Mouse (Mus musculus) heart, postnatal 25 days (tissue): ENCODE measurements around the gene Mogat1. TPM values are rescaled to one million over a fixed set of nuclear protein-coding genes. Genes with fewer than 3 reads are reported as not detected.
"Not testable (repeated sequence)": the region's sequence is repeated elsewhere in the genome, so short reads cannot be mapped to it uniquely, and the experiment has no call there.

ENCODE experiments used
- DNase-seq: peaks from one replicate; pipeline ENCODE4 v3.0.0; 2022; ENCODE audit warnings: low spot score
- intact Hi-C: fragments of 180-260 bp; cut with DNase I; formaldehyde crosslinking; loops from one replicate; pipeline ENCODE4 v1.15.1; 2025
- total RNA-seq, 2 experiments: library from RNA; stranded (reverse); gene quantifications; 2 replicates each; pipeline ENCODE4 v1.2.3; 2021

Mogat1 gene
- total RNA-seq, 2 experiments from 2014 or later = not detected

DNA sequence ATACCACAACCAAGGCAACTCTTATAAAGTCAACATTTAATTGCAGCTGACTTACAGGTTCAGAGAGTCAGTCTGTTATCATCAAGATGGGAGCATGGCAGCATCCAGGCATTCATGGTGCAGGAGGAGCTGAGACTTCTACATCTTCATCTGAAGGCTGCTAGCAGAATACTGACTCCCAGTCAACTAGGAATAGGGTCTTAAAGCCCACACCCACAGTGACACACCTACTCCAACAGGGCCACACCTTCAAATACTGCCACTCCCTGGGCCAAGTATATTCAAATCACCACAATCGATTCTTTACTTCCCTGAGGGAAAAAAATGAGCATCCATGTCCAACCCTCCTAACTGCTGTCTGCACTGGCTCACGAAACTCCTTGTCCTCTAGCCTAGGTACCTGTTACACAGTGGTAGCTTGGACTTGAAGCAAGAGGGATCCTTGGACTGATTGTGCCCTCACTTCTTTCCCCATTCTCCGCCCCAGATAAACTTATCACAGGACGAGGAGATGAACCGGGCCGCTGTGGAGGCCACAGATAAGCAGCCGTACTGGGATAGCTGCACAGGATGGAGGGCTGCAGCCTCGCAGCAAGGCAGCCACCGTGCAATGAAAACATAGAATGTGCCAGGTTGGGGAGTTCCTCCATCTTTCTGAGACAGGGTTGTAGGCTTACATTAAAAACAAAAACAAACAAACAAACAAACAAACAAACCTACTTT lies 23.8 kb downstream of the Mogat1 start:
- intact Hi-C loops = loop anchor here (5.0 kb wide), 2 partner anchors 138 to 153 kb away; no protein-coding TSS in a partner anchor
- no peak for DNase-seq

DNA sequence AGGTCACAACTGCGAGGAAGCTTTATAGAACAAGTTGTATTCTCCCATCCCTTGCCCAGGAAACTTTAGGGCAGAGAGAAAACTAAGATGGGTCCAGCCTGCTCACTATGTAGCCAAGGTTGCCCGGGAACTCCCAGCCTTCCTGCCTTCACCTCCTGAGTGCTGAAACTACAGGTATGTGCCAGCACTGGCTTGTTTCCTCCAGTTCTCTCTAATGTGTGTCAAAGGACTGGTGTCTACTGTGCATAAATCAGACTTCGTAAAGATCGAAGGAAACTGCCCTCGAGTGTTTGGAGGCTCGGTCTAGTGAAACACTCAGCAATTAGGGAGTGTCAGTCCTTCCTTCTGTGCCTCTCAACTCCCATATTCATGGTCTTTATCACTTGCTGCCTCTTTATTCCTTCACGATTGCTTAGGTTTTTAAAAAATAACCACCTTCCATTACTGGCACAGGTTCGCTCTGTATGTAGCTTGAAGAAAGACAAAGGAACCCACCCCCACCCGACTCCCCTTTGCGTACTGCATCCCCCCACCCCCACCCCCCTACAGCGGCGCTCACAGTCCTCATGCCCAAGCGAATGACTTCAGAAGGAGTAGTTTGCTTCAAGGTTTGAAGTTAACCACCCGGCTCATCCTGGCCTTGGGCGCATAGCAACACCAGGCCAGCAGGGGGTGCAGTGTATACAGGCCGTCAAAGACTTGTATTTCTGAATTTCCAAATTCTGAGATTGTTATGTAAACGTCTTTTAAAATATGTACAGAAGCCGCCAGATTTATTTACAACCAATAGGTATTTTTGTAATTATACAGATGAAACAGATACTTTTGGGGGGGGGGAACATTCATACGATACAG lies 25.7 kb downstream of the Mogat1 start:
- intact Hi-C loops = loop anchor here (5.0 kb wide), 2 partner anchors 136 to 151 kb away; no protein-coding TSS in a partner anchor
- DNase-seq = peak; percentile 12

DNA sequence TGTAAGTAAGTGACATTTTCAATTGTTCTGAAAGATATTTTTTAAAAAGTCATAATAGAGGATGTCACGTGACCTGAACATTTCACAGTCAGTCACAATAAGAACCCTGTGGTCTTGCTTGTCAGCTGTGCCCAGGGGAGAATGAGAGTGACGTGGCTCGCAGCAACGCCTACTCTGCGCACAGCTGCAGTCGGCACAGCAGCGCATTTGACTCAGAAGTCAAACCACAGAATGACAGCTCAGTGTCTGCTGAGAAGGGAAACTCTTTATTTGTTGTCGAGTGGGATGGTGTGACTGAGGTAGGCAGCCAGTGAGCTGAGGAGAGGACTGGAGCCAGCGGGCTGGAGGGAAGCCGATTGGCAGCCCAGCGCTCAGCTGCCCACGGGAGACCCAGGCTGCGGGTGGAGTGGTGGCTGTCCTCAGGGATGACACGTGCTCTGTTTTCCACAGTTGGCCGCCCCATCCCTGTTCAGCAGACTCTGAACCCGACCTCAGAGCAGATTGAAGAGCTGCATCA lies 26.8 kb downstream of the Mogat1 start:
- peak; percentile 35 for DNase-seq
- intact Hi-C loops = loop anchor here (5.0 kb wide), 2 partner anchors 135 to 150 kb away; no protein-coding TSS in a partner anchor

DNA sequence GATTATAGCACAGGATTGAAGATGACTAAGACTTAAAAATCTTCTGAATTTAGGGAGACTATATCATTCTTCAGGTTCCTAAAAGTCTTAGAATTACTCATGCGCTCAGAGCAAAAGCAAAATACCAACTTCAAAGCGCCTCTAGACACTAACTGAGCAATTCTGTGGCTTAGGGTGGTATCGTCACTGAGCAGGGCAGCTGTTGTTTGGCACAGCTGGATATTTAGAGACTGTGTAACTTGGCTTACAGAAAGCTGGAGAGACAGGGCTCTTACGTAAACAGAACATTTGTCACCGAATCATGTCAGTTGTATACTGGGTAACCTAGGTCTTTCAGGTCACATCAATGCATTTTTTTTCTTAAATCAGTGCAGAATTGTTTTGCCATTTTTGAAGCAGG lies 27.6 kb downstream of the Mogat1 start:
- DNase-seq = no peak
- intact Hi-C loops = loop anchor here (5.0 kb wide), 2 partner anchors 134 to 149 kb away; no protein-coding TSS in a partner anchor

DNA sequence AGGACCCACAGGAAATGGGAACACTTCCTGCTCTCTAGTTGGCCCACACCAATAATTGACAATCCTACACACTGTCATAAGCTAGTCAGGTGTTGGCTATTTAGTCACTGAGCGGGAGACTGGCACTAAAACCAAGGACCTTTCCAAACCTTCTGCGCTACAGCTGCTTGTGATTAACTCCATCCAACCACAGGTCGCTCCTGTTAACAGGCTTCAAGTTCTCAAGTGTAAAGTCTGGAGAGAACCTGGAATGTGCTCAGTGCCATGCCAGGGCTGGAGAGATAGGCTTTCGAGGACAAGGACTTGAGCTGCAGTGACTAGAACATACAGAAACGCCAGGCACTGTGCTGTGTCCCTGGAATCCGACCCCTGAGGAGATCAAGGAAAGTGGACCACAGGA lies 28.4 kb downstream of the Mogat1 start:
- DNase-seq = no peak
- intact Hi-C loops = loop anchor here (5.0 kb wide), 2 partner anchors 133 to 148 kb away; no protein-coding TSS in a partner anchor

DNA sequence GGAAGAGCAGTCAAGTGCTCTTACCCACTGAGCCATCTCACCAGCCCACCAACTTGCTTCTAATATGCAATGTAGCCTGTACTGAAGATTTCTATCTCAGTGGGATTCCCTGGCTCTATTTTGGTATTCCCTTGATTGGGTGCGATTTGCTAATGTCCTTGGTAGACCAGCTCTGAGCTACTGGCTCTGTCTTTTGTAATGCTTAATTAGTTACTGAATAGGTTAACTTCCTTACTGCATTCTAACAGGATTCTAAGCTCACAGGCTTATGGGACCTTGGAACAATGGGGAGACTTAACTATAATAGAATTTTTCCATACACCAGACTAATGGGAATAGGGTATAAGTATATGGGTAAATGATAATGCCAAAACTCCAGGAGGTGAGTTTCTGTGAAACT lies 32.8 kb downstream of the Mogat1 start:
- DNase-seq, intact Hi-C loops: not testable (repeated sequence)

DNA sequence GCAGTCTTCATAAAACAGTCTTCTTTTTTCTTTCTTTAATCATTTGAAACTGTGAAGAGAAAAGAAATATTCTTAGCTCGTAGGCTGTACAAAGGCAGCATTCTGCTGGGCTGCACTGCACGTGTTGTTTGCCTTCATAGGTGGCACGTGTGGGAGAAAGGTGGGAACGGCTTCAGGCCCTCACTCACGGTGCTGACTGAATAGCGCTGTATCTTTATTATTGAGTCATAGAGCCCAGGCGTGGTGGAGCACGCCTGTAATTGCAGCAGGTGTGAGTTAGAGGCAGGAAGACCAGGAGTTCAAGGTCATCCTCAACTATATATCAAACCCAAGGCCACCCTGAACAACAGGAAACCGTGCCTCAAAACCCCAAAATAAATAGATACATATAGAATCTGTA lies 35.5 kb downstream of the Mogat1 start:
- intact Hi-C loops = no loop called here

DNA sequence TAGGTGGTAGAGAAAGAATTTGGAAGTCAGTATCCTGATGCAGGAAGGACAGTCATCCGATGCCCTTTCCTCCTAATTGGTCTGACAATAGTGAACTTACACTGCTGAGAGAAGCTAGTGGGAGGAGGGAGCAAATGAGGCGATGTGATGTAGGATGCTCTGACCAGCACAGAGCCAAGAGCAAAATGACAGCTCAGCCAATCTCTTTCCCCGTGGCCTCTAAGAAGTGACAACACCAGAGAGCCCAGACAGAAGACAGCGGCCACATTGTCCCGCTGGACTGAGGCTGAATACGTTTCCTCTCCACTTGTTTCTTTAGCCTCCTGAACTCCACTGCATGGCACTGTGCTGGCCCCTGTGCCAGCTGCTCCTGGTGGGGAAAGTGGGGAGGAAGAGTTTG lies 38.2 kb downstream of the Mogat1 start:
- DNase-seq = no peak
- intact Hi-C loops = no loop called here

More for the DNA sequence above, 35.5 kb downstream of the Mogat1 start:
- DNase-seq = no peak

DNA sequence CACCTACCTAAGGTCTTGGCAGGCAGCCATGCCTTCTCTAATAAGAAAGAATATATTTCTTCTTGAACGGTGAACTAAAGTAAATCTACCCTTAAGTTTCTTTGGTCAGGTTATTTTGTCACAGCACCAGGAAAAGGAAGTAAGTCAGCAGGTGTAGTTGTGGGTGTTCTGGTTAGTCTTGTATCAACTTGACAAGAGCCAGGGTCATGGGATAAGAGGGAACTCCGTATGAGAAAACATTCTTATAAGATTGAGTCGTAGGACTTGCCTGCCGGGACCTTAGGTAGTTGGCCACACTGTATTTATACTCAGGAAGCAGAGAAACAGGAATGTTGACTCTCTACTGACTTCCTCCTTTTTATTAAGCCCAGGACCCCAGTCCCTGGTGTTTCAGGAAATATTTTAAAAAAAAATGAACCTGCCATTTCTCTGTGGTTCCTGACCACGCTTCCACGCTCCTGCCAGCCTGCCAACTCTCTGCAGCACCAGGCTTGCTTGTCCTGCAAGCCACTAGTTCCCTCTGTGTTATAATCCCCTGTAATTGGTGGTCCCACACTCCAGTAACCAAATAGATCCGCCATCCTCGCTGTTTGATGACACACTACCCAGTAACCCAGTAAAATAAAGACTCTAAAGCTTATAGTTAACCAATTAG lies 43.3 kb downstream of the Mogat1 start:
- intact Hi-C loops = no loop called here
- no peak for DNase-seq

DNA sequence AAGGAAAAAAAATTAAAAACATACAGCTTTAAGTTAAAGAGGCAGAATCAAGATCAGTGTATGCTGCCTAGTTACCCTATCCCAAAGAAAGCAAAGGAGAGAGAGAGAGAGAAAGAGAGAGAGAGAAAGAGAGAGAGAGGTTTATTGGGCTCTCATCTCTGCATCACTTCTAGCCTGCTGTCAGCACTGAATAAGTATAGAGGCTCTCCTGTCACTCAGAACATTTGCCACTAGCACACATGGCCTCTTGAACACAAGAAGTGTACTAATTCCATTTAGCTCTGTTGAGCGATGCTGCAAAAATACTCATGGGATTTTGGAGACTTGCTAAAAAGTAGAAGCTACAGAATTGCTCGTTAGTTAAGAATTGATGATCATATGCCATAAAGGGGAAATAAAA lies 56.2 kb downstream of the Mogat1 start:
- intact Hi-C loops = no loop called here
- DNase-seq = no peak

DNA sequence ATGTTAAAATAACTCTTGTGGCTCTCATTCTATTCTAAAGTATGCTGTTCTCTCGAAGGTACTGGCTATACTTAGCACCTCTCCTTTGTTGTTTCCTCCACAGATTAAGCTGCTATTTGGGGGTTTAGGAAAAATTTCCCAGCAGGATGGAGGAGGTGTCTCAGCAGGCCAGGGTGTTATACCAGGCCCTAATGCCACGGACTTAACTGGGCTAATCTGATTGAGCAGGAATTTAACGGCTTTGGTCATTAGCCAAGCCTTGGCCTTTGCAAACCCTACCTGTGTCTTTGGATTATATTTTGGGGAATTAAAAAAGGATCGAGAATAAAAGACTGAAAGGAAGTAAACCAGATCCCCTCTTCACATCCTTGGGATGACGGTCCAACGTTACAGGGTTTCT lies 56.6 kb downstream of the Mogat1 start:
- intact Hi-C loops = no loop called here
- DNase-seq = no peak

DNA sequence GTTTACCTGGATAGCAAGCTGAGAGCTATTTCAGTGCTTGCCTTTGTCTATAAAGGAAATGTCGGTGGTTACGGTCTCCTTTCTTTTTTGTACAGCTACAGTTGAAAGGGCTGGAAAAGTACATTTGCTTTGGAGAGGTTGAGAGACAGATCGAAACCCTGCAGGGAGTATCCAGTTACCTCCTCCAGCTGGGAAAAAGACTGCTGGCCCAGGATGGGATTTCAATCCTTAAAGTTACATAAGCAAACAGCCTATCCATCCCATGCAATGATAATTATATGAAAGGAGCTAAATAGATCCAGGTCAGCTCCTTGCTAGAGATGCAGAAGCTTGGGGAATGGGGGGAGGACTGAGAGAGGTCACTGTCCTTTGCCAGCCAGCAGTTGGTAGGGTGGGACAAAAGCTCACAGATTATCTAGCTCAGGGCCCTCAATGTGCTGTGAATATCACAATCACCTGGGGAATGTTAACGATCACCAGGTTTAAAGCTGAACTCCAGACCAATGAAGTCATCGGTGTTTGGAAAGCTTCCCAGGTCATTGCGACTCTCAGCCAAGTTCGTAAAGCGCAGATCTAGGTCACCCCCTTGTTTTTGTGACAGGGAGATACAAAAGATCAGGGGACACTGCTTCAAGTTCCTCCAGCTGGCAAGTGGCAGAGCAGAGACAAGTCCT lies 57.2 kb downstream of the Mogat1 start:
- intact Hi-C loops = no loop called here
- no peak for DNase-seq

DNA sequence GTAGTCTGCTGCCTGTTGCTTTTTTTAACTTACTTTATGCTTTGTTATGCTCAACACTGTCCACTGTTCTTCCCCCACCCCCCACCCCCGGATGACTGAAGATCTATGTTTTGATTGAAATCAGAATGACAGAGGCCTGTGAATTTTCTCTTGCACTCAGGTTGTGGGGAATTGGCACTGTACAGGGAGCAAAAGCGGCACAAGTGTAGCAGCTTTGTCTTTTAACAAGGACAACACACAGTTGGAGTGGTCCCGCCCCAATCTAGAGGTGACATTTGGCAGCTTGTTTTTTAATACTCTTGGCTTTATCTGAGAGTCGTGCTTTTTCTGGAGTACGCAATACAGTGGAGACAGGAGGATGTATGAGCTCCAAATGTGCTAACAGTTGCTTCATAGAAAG lies 58.8 kb downstream of the Mogat1 start:
- intact Hi-C loops = no loop called here
- no peak for DNase-seq

DNA sequence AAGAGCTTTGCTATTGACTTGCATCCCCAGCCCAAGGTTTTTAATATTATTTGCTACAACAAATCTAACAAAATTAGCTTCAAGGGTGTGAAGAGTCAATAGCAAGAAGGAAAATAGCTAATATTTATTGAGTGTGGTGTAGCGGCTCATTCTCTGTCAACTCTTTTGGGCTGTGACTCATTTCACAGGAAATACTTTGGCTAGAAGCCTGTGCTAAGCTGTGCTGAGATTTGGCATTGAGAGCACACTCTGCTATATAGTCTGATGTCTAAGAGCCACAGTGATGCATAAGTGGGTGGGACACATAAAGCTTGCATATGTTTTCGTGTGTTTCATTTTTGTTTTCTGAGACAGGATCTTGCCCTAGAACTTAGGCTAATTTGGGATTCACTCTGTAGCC lies 74.3 kb downstream of the Mogat1 start:
- DNase-seq = no peak
- intact Hi-C loops = no loop called here

DNA sequence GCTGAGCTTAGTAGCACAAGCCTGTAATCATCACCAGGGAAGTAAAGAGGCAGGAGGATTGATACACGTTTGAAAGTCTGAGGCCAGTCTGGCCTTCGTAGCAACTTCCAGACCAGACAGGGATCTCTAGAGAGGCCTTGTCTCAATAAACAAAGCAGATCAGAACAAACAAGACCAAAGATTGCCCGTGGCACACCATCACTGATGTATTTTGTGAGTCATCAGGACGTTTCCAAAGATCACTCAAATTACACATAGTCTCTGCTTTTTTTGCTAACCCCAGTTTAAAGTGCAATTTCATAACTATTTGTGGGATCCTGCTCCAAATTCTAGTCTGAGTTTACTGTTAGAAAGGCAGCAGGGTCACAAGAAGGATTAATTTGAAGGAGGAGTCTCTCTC lies 76.2 kb downstream of the Mogat1 start:
- intact Hi-C loops = no loop called here
- no peak for DNase-seq

Other genes starting within 250 kb of the Mogat1 start
- not detected for gene Sgpp2, start 200.6 kb upstream of the Mogat1 start, total RNA-seq
- 10 to 100 TPM; 52.2 to 52.7 TPM for gene Farsb, start 22.1 kb upstream of the Mogat1 start, total RNA-seq
- under 1 TPM in 1 of 2 experiments, not detected in 1; 0.08 TPM for gene BC035947, start 1.2 kb downstream of the Mogat1 start, total RNA-seq
- gene Acsl3, start 146.8 kb downstream of the Mogat1 start, total RNA-seq = 1 to 10 TPM; 3.7 to 4.4 TPM
- 1 to 10 TPM; 1.0 to 1.3 TPM for gene Utp14b, start 147.0 kb downstream of the Mogat1 start, total RNA-seq